Mouse (Mus musculus): ENCODE measurements around the gene Tcf7. TPM values are rescaled to one million over a fixed set of nuclear protein-coding genes. Genes with fewer than 3 reads are reported as not detected.
"Not testable (repeated sequence)": the region's sequence is repeated elsewhere in the genome, so short reads cannot be mapped to it uniquely, and the experiment has no call there.

The Tcf7 gene
- polyA plus RNA-seq, 1 experiment from 2014 or later, result 3.8 TPM

GRCm38 (mm10) chr11:52231606-52232541, 50.9 kb downstream of the Tcf7 start, which contains the start of gene Skp1a:
Gene Skp1a, plus strand, starts transcription at chr11:52231995.
- peak within 1 kb of the TSS; percentile 99 for H3K9ac ChIP-seq
- H3K36me3 ChIP-seq, result peaks cover 16% of the 10 kb centered on the region
- no peaks in the 10 kb centered on the region for H3K27me3 ChIP-seq (replicated peaks)
- H3K27ac ChIP-seq, result peak within 1 kb of the TSS; percentile 94
- peak within 1 kb of the TSS; percentile 97 for H3K4me3 ChIP-seq
- under 1% methylated on average over 86 of the region's 87 CpGs for WGBS (ENCODE audit: insufficient replicate concordance)
- H3K4me1 ChIP-seq, result peaks cover 33% of the 10 kb centered on the region
- ATAC-seq, result peak; percentile 87
- H3K4me2 ChIP-seq, result peak within 1 kb of the TSS; percentile 80
- H3K9me3 ChIP-seq (replicated peaks), result no peaks in the 10 kb centered on the region

GRCm38 (mm10) chr11:52230694-52231093, 52.1 kb downstream of the Tcf7 start:
- Histone ChIP-seq H3K27ac (peak overlapping the region; percentile 94), H3K4me1 (peaks cover 31% of the 10 kb centered on the region), H3K4me3 (peak overlapping the region; percentile 97), H3K27me3 (replicated peaks) (no peaks in the 10 kb centered on the region), H3K9me3 (replicated peaks) (no peaks in the 10 kb centered on the region), H3K4me2 (peak overlapping the region; percentile 80), H3K36me3 (peaks cover 5% of the 10 kb centered on the region), H3K9ac (peak overlapping the region; percentile 99)
- WGBS (ENCODE audit: insufficient replicate concordance), result 54% methylated on average over 5 of the region's 5 CpGs
- no peak for ATAC-seq

GRCm38 (mm10) chr11:52228722-52229448, 53.9 kb downstream of the Tcf7 start:
- 78% methylated on average over 7 of the region's 7 CpGs for WGBS (ENCODE audit: insufficient replicate concordance)
- Histone ChIP-seq H3K27me3 (replicated peaks) (peaks cover 13% of the 10 kb centered on the region), H3K27ac (no peak overlapping the region), H3K4me1 (peaks cover 23% of the 10 kb centered on the region), H3K4me3 (no peak overlapping the region), H3K9me3 (replicated peaks) (no peaks in the 10 kb centered on the region), H3K36me3 (no peaks in the 10 kb centered on the region), H3K4me2 (no peak overlapping the region), H3K9ac (no peak overlapping the region)
- ATAC-seq, result no peak

GRCm38 (mm10) chr11:52227466-52228226, 55.2 kb downstream of the Tcf7 start:
- H3K9me3 ChIP-seq (replicated peaks), result no peaks in the 10 kb centered on the region
- no peak overlapping the region for H3K9ac ChIP-seq
- no peak overlapping the region for H3K4me3 ChIP-seq
- no peaks in the 10 kb centered on the region for H3K36me3 ChIP-seq
- 72% methylated on average over 13 of the region's 13 CpGs for WGBS (ENCODE audit: insufficient replicate concordance)
- ATAC-seq, result no peak
- H3K27ac ChIP-seq, result no peak overlapping the region
- H3K4me1 ChIP-seq, result peaks cover 17% of the 10 kb centered on the region
- H3K4me2 ChIP-seq, result no peak overlapping the region
- peaks cover 17% of the 10 kb centered on the region for H3K27me3 ChIP-seq (replicated peaks)

GRCm38 (mm10) chr11:52227053-52227452, 55.8 kb downstream of the Tcf7 start:
- Histone ChIP-seq H3K9ac (no peak overlapping the region), H3K4me1 (peaks cover 17% of the 10 kb centered on the region), H3K27me3 (replicated peaks) (peaks cover 17% of the 10 kb centered on the region), H3K4me2 (no peak overlapping the region), H3K9me3 (replicated peaks) (no peaks in the 10 kb centered on the region), H3K36me3 (no peaks in the 10 kb centered on the region), H3K27ac (no peak overlapping the region), H3K4me3 (no peak overlapping the region)
- ATAC-seq, result no peak
- WGBS (ENCODE audit: insufficient replicate concordance), result 72% methylated on average over 3 of the region's 3 CpGs

GRCm38 (mm10) chr11:52225986-52226599, 56.7 kb downstream of the Tcf7 start:
- no peak for ATAC-seq
- H3K4me1 ChIP-seq, result peaks cover 16% of the 10 kb centered on the region
- WGBS (ENCODE audit: insufficient replicate concordance), result 42% methylated on average over 3 of the region's 3 CpGs
- H3K9ac ChIP-seq, result no peak overlapping the region
- H3K4me2 ChIP-seq, result no peak overlapping the region
- H3K4me3 ChIP-seq, result no peak overlapping the region
- H3K27ac ChIP-seq, result no peak overlapping the region
- no peaks in the 10 kb centered on the region for H3K36me3 ChIP-seq
- H3K9me3 ChIP-seq (replicated peaks), result no peaks in the 10 kb centered on the region
- peaks cover 17% of the 10 kb centered on the region for H3K27me3 ChIP-seq (replicated peaks)

- H3K36me3 ChIP-seq, result no peaks in the 10 kb centered on the region
- 13% methylated on average over 19 of the region's 19 CpGs for WGBS (ENCODE audit: insufficient replicate concordance)
- peak; percentile 30; the same call in 1 of the 2 replicates for ATAC-seq
- H3K4me1 ChIP-seq, result peaks cover 6% of the 10 kb centered on the region; the same call in 1 of the 2 replicates
- H3K9me3 ChIP-seq (replicated peaks), result no peaks in the 10 kb centered on the region
- 0 out of 2 replicates have a peak overlapping the region, but pooled peaks have one; percentile 14 for H3K4me3 ChIP-seq
- no peak overlapping the region for H3K27ac ChIP-seq
- H3K9ac ChIP-seq, result no peak overlapping the region
- H3K4me2 ChIP-seq, result peak overlapping the region; percentile 40
- H3K27me3 ChIP-seq (replicated peaks), result peaks cover 23% of the 10 kb centered on the region
Measured at GRCm38 (mm10) chr11:52223968-52224682, 58.7 kb downstream of the Tcf7 start.

- WGBS (ENCODE audit: insufficient replicate concordance), result 47% methylated on average over 6 of the region's 6 CpGs
- Histone ChIP-seq H3K4me2 (no peak overlapping the region), H3K36me3 (no peaks in the 10 kb centered on the region), H3K27me3 (replicated peaks) (peaks cover 23% of the 10 kb centered on the region), H3K4me3 (no peak overlapping the region), H3K9me3 (replicated peaks) (no peaks in the 10 kb centered on the region), H3K4me1 (peaks cover 6% of the 10 kb centered on the region; the same call in 1 of the 2 replicates), H3K27ac (no peak overlapping the region), H3K9ac (no peak overlapping the region)
- no peak for ATAC-seq
Measured at GRCm38 (mm10) chr11:52222891-52223290, 59.9 kb downstream of the Tcf7 start.

- not testable (repeated sequence) for H3K9ac ChIP-seq; H3K4me3 ChIP-seq; H3K27ac ChIP-seq; H3K36me3 ChIP-seq; H3K4me2 ChIP-seq; ATAC-seq; H3K9me3 ChIP-seq (replicated peaks); H3K4me1 ChIP-seq
- 68% methylated on average over 6 of the region's 6 CpGs for WGBS (ENCODE audit: insufficient replicate concordance)
- peaks cover 23% of the 10 kb centered on the region for H3K27me3 ChIP-seq (replicated peaks)
Measured at GRCm38 (mm10) chr11:52221921-52222320, 60.9 kb downstream of the Tcf7 start.

GRCm38 (mm10) chr11:52220282-52220681, 62.5 kb downstream of the Tcf7 start:
- H3K4me3 ChIP-seq, result no peak overlapping the region
- peak overlapping the region; percentile 26; the same call in 1 of the 2 replicates for H3K4me2 ChIP-seq
- H3K4me1 ChIP-seq, result peaks cover 6% of the 10 kb centered on the region; the same call in 1 of the 2 replicates
- WGBS (ENCODE audit: insufficient replicate concordance), result 7% methylated on average over 4 of the region's 4 CpGs
- peaks cover 23% of the 10 kb centered on the region for H3K27me3 ChIP-seq (replicated peaks)
- H3K9ac ChIP-seq, result no peak overlapping the region
- H3K36me3 ChIP-seq, result no peaks in the 10 kb centered on the region
- H3K27ac ChIP-seq, result no peak overlapping the region
- 0 out of 2 replicates have a peak, but pooled peaks have one; percentile 18 for ATAC-seq
- H3K9me3 ChIP-seq (replicated peaks), result no peaks in the 10 kb centered on the region

- H3K27ac ChIP-seq, result no peak within 1 kb of the TSS
- H3K4me1 ChIP-seq, result no peaks in the 10 kb centered on the region
- no peak within 1 kb of the TSS for H3K9ac ChIP-seq
- ATAC-seq, result no peak
- H3K27me3 ChIP-seq (replicated peaks), result no peaks in the 10 kb centered on the region
- no peak within 1 kb of the TSS for H3K4me3 ChIP-seq
- no peaks in the 10 kb centered on the region for H3K36me3 ChIP-seq
- H3K9me3 ChIP-seq (replicated peaks), result no peaks in the 10 kb centered on the region
- H3K4me2 ChIP-seq, result no peak within 1 kb of the TSS
Measured at GRCm38 (mm10) chr11:52213887-52214286, 68.9 kb downstream of the Tcf7 start, which contains the start of gene Olfr1371. Gene Olfr1371, minus strand, starts transcription at chr11:52213987.

Measured in liver, embryonic 12.5 days (tissue).